ENCODE assay signal across 28 mouse cellular contexts in the genomic region with DNA sequence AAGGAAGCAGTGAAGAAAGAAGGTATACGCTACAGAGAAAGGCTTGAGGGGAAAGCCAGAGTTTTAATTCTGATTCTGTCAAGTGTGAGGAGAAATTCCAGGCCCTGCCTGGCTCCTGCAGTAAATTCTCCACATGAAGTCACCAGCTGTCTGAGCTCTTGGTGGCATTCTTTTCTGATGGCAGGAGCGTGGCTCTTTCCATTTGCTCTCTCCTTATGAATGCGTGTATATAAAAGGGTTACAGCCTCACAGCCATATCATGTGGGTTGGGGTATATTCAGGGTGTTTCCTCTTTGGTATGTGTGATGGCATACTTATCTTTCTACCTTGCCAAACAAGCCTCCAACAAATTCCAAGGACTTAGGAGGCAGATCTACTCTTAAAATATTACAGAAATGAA. TPM values are rescaled to one million over a fixed set of nuclear protein-coding genes. Genes with fewer than 3 reads are reported as not detected.
A peak's percentile ranks its signal among the peaks of the same experiment; 100 is the strongest.
DNase-seq lines count a peak whose midpoint lies in the region; ATAC-seq and TF ChIP-seq lines count a peak whose summit lies in the region.
"Had no signal": no experiment of that assay in that cellular context is flagged by ENCODE, and none has a peak within 500 bp of the region (broad histone marks: within the 10 kb centered on the region; RNA-seq: fewer than 3 reads in every experiment).

No protein-coding gene starts in this region.

- H3K36me3 ChIP-seq in embryonic facial prominence, embryonic 14.5 days (ENCODE audit: control insufficient read depth, insufficient read depth, low read length) = peaks cover 79% of the 10 kb centered on the region
- peaks cover 98% of the 10 kb centered on the region for H3K36me3 ChIP-seq in embryonic facial prominence, embryonic 10.5 days (replicated peaks)

- TF ChIP-seq CTCF in left cerebral cortex, adult 2 months (IDR thresholded peaks at IDR 0.05) = no peak

- H3K4me2 ChIP-seq in embryonic facial prominence, embryonic 14.5 days (ENCODE audit: low read depth, low read length) = no peak overlapping the region
- H3K4me2 ChIP-seq: embryonic facial prominence, embryonic 15.5 days; heart, embryonic 12.5 days; heart, embryonic 15.5 days; hindbrain, embryonic 13.5 days; intestine, embryonic 15.5 days had no signal

- H3K27me3 ChIP-seq in embryonic facial prominence, embryonic 14.5 days (replicated peaks; ENCODE audit: control insufficient read depth, insufficient read depth, low read length) = no peaks in the 10 kb centered on the region
- no peaks in the 10 kb centered on the region for H3K27me3 ChIP-seq in embryonic facial prominence, embryonic 10.5 days (replicated peaks; ENCODE audit: low read depth, poor library complexity, severe bottlenecking)
- H3K27me3 ChIP-seq: embryonic facial prominence, embryonic 15.5 days; heart, embryonic 12.5 days; heart, embryonic 15.5 days; hindbrain, embryonic 13.5 days; intestine, embryonic 15.5 days had no signal

- no peak overlapping the region for H3K9ac ChIP-seq in embryonic facial prominence, embryonic 14.5 days (ENCODE audit: low read depth, low read length)
- H3K9ac ChIP-seq: embryonic facial prominence, embryonic 15.5 days; forebrain, postnatal 0 days; heart, embryonic 12.5 days; heart, embryonic 15.5 days; hindbrain, embryonic 13.5 days; intestine, embryonic 15.5 days had no signal

- intact Hi-C loops in left cerebral cortex, adult 2 months (cut with DNase I) = no loop called here

- DNase-seq in embryonic facial prominence, embryonic 14.5 days (ENCODE audit: low spot score) = no peak
- no peak for DNase-seq in embryonic facial prominence, embryonic 10.5 days (ENCODE audit: low spot score)
- DNase-seq in left cerebral cortex, adult 11 months (ENCODE audit: low spot score) = peak; percentile 32
- no peak for DNase-seq in left cerebral cortex, adult 2 months (ENCODE audit: extremely low spot score in 1 of 2, low spot score in 2 of 2)
- DNase-seq in brain, adult 2 months (ENCODE audit: low read depth, low spot score) = peak; percentile 52
- no peak for DNase-seq in adrenal gland, adult 8-10 months
- DNase-seq: adrenal gland, postnatal 10 days; adrenal gland, postnatal 36 days; cerebellum, adult 11 months; cerebellum, adult 2 months; cerebellum, postnatal 10 days; cerebellum, postnatal 36 days; embryo, embryonic 11 days; forebrain, postnatal 0 days; gastrocnemius, postnatal 25 days; heart, adult 18-20 months; heart, postnatal 10 days; heart, postnatal 36 days had no signal

- H3K4me1 ChIP-seq in embryonic facial prominence, embryonic 14.5 days (ENCODE audit: control insufficient read depth, insufficient read depth, low read length) = no peaks in the 10 kb centered on the region
- no peaks in the 10 kb centered on the region for H3K4me1 ChIP-seq in embryonic facial prominence, embryonic 10.5 days
- H3K4me1 ChIP-seq: embryonic facial prominence, embryonic 15.5 days; heart, embryonic 12.5 days; heart, embryonic 15.5 days; hindbrain, embryonic 10.5 days; hindbrain, embryonic 13.5 days; intestine, embryonic 15.5 days had no signal

- WGBS in embryonic facial prominence, embryonic 14.5 days = 88% methylated on average over 3 of the region's 3 CpGs
- WGBS in embryonic facial prominence, embryonic 10.5 days = 97% methylated on average over 3 of the region's 3 CpGs

- peak; percentile 47; the same call in 1 of the 2 replicates for ATAC-seq in embryonic facial prominence, embryonic 14.5 days (ENCODE audit: low read depth)
- ATAC-seq: activated CD4-positive, CD25-positive, alpha-beta regulatory T cell, adult 4 months; forebrain, embryonic 14.5 days; forebrain, postnatal 0 days; hindbrain, embryonic 16.5 days; intestine, embryonic 15.5 days had no signal

- H3K9me3 ChIP-seq in embryonic facial prominence, embryonic 14.5 days (ENCODE audit: control insufficient read depth, low read length) = no peaks in the 10 kb centered on the region
- H3K9me3 ChIP-seq in embryonic facial prominence, embryonic 10.5 days = no peaks in the 10 kb centered on the region
- H3K9me3 ChIP-seq: embryonic facial prominence, embryonic 15.5 days; heart, embryonic 12.5 days; heart, embryonic 15.5 days; hindbrain, embryonic 10.5 days; hindbrain, embryonic 13.5 days; intestine, embryonic 15.5 days had no signal

- H3K27ac ChIP-seq in embryonic facial prominence, embryonic 14.5 days (replicated peaks; ENCODE audit: low read depth, low read length) = no peak overlapping the region
- no peak overlapping the region for H3K27ac ChIP-seq in embryonic facial prominence, embryonic 10.5 days (replicated peaks)
- no peak overlapping the region; the same call in 1 of the 2 replicates for H3K27ac ChIP-seq in left cerebral cortex, adult 2 months
- H3K27ac ChIP-seq: embryonic facial prominence, embryonic 15.5 days; heart, embryonic 15.5 days; hindbrain, embryonic 10.5 days; hindbrain, embryonic 13.5 days; intestine, embryonic 15.5 days had no signal

- H3K4me3 ChIP-seq in embryonic facial prominence, embryonic 14.5 days (ENCODE audit: low read depth, low read length) = no peak overlapping the region
- no peak overlapping the region for H3K4me3 ChIP-seq in embryonic facial prominence, embryonic 10.5 days
- H3K4me3 ChIP-seq in left cerebral cortex, adult 2 months = no peak overlapping the region
- H3K4me3 ChIP-seq: embryonic facial prominence, embryonic 15.5 days; heart, embryonic 12.5 days; heart, embryonic 15.5 days; hindbrain, embryonic 10.5 days; hindbrain, embryonic 13.5 days; intestine, embryonic 15.5 days had no signal

RNA-seq across cellular contexts. Expression of a gene that starts 10.3 kb away (rescaled TPM):
- polyA plus RNA-seq in embryonic facial prominence, embryonic 14.5 days (2014; fragmentation: Nextera tagmentation; extraction: Ambion mirVana) = 13.4 and 14.9 TPM in 2 replicates
- 23.7 and 26.4 TPM in 2 replicates for polyA plus RNA-seq in embryonic facial prominence, embryonic 10.5 days (2016; fragmentation: Nextera tagmentation; extraction: Ambion mirVana)
- total RNA-seq in left cerebral cortex, adult 2 months (2021) = 10 to 100 TPM; 10.2 to 11.2 TPM
- total RNA-seq in adrenal gland, adult 8-10 months (2022) = 10 to 100 TPM; 20.1 to 26.5 (median 21.6) TPM

RNA-seq across cellular contexts. Expression of a gene that starts 10.3 kb away (rescaled TPM):
- 30.4 and 31.9 TPM in 2 replicates for polyA plus RNA-seq in embryonic facial prominence, embryonic 14.5 days (2014; fragmentation: Nextera tagmentation; extraction: Ambion mirVana)
- polyA plus RNA-seq in embryonic facial prominence, embryonic 10.5 days (2016; fragmentation: Nextera tagmentation; extraction: Ambion mirVana) = 30.4 and 32.6 TPM in 2 replicates
- 10 to 100 TPM; 24.2 to 24.8 TPM for total RNA-seq in left cerebral cortex, adult 2 months (2021)
- total RNA-seq in adrenal gland, adult 8-10 months (2022) = 10 to 100 TPM; 23.4 to 37.2 (median 30.9) TPM

RNA-seq across cellular contexts. Expression of a gene that starts 15.4 kb away (rescaled TPM):
- polyA plus RNA-seq in embryonic facial prominence, embryonic 14.5 days (2014; fragmentation: Nextera tagmentation; extraction: Ambion mirVana) = 368 and 488 TPM in 2 replicates
- polyA plus RNA-seq in embryonic facial prominence, embryonic 10.5 days (2016; fragmentation: Nextera tagmentation; extraction: Ambion mirVana) = 0.21 and 0.30 TPM in 2 replicates
- total RNA-seq in left cerebral cortex, adult 2 months (2021) = 1 to 10 TPM; 4.7 to 6.0 TPM
- under 1 TPM in 3 of 4 experiments, not detected in 1; 0.05 to 0.17 (median 0.09) TPM for total RNA-seq in adrenal gland, adult 8-10 months (2022)
- total RNA-seq: heart, postnatal 36 days had no signal
- polyA plus RNA-seq: gonadal fat pad, adult 2 months had no signal

RNA-seq across cellular contexts. Expression of a gene that starts 37.8 kb away (rescaled TPM):
- 1.2 and 1.6 TPM in 2 replicates for polyA plus RNA-seq in embryonic facial prominence, embryonic 14.5 days (2014; fragmentation: Nextera tagmentation; extraction: Ambion mirVana)
- 0.69 and 1.2 TPM in 2 replicates for polyA plus RNA-seq in embryonic facial prominence, embryonic 10.5 days (2016; fragmentation: Nextera tagmentation; extraction: Ambion mirVana)
- under 1 TPM; 0.56 to 0.79 TPM for total RNA-seq in left cerebral cortex, adult 2 months (2021)
- 10 to 100 TPM in 1 of 4 experiments, 1 to 10 TPM in 3; 8.1 to 10.0 (median 9.4) TPM for total RNA-seq in adrenal gland, adult 8-10 months (2022)
- total RNA-seq: forebrain, postnatal 0 days had no signal

Comparison
In these comparisons a context has a peak if more than half of its experiments do, and no peak if none do; other contexts are left out.
1. DNase-seq: peak in left cerebral cortex, adult 11 months (single experiment) and brain, adult 2 months (single experiment); none in embryonic facial prominence, embryonic 14.5 days (single experiment), embryonic facial prominence, embryonic 10.5 days (single experiment), left cerebral cortex, adult 2 months (0 of 2) and adrenal gland, adult 8-10 months (single experiment).
2. RNA of a gene that starts 15.4 kb away (total RNA-seq): 4.7 to 6.0 TPM in left cerebral cortex, adult 2 months; 0.05 to 0.17 TPM in adrenal gland, adult 8-10 months; every median in the first group is over 4 times any median in the second.